Mouse (Mus musculus) midbrain, embryonic 10.5 days (tissue): ENCODE measurements at regions not wholly inside any gene's neighbourhood (a gene's known extent, or its start where the extent isn't known, plus 50 kb on each side); places are given as distances from the start of the nearest gene placed in this dataset.

Experiments used
- DNase-seq: peaks from one replicate; pipeline ENCODE4 v3.0.0-alpha.2; 2017; ENCODE audit warnings: low spot score
- H3K27ac ChIP-seq: fragments of 300-500 bp; sonication (generic); replicated peaks from 2 replicates; pipeline ENCODE4 v1.5.1; 2016; ENCODE audit warnings: mild to moderate bottlenecking
- H3K27me3 ChIP-seq: fragments of 300-500 bp; sonication (generic); 2 replicates; pipeline ENCODE4 v1.6.1; 2016; ENCODE audit warnings: low read depth, mild to moderate bottlenecking; ENCODE audit not compliant: poor library complexity, severe bottlenecking
- H3K36me3 ChIP-seq: fragments of 300-500 bp; sonication (generic); 2 replicates; pipeline ENCODE4 v1.6.1; 2016; ENCODE audit warnings: mild to moderate bottlenecking, moderate library complexity
- H3K4me1 ChIP-seq: fragments of 300-500 bp; sonication (generic); 2 replicates; pipeline ENCODE4 v1.6.1; 2016
- H3K4me3 ChIP-seq: fragments of 300-500 bp; sonication (generic); 2 replicates; pipeline ENCODE4 v1.5.1; 2016; ENCODE audit warnings: mild to moderate bottlenecking, moderate library complexity
- H3K9me3 ChIP-seq: fragments of 300-500 bp; sonication (generic); replicated peaks from 2 replicates; pipeline ENCODE4 v1.6.1; 2016; ENCODE audit warnings: mild to moderate bottlenecking
- WGBS: fragments of 180-500 bp; shearing (Covaris S2); methylation state at CpG from one replicate; pipeline ENCODE4 v1.1.7; 2016; 5-methylcytosine and 5-hydroxymethylcytosine counted together

GRCm38 (mm10) chr1:51616091-51616490 lies 137.9 kb upstream of the Nabp1 start:
- Histone ChIP-seq H3K36me3 (no peaks in the 10 kb centered on the region), H3K9me3 (no peaks in the 10 kb centered on the region), H3K4me1 (peaks cover 19% of the 10 kb centered on the region), H3K27me3 (peaks cover 44% of the 10 kb centered on the region), H3K4me3 (no peak overlapping the region), H3K27ac (no peak overlapping the region)
- no peak for DNase-seq
- 89% methylated on average over 1 of the region's 1 CpGs for WGBS

GRCm38 (mm10) chr1:51615523-51615922 lies 137.3 kb upstream of the Nabp1 start:
- DNase-seq, result peak; percentile 37
- H3K27me3 ChIP-seq, result peaks cover 40% of the 10 kb centered on the region
- H3K4me1 ChIP-seq, result peaks cover 16% of the 10 kb centered on the region
- 30% methylated on average over 6 of the region's 6 CpGs for WGBS
- no peak overlapping the region for H3K27ac ChIP-seq
- no peaks in the 10 kb centered on the region for H3K36me3 ChIP-seq
- H3K4me3 ChIP-seq, result no peak overlapping the region
- H3K9me3 ChIP-seq, result no peaks in the 10 kb centered on the region

GRCm38 (mm10) chr1:51614700-51615099 lies 136.5 kb upstream of the Nabp1 start:
- no peak for DNase-seq
- no peak overlapping the region for H3K4me3 ChIP-seq
- no peak overlapping the region for H3K27ac ChIP-seq
- peaks cover 16% of the 10 kb centered on the region for H3K4me1 ChIP-seq
- no peaks in the 10 kb centered on the region for H3K36me3 ChIP-seq
- no peaks in the 10 kb centered on the region for H3K9me3 ChIP-seq
- H3K27me3 ChIP-seq, result peaks cover 31% of the 10 kb centered on the region

GRCm38 (mm10) chr1:51609295-51609694 lies 131.1 kb upstream of the Nabp1 start:
- WGBS, result 87% methylated on average over 5 of the region's 5 CpGs
- no peak for DNase-seq
- peaks cover 7% of the 10 kb centered on the region for H3K4me1 ChIP-seq
- H3K4me3 ChIP-seq, result no peak overlapping the region
- no peaks in the 10 kb centered on the region for H3K36me3 ChIP-seq
- no peaks in the 10 kb centered on the region for H3K9me3 ChIP-seq
- H3K27me3 ChIP-seq, result no peaks in the 10 kb centered on the region
- no peak overlapping the region for H3K27ac ChIP-seq

- Histone ChIP-seq H3K4me1 (peaks cover 7% of the 10 kb centered on the region), H3K9me3 (no peaks in the 10 kb centered on the region), H3K27me3 (no peaks in the 10 kb centered on the region), H3K27ac (no peak overlapping the region), H3K4me3 (no peak overlapping the region), H3K36me3 (no peaks in the 10 kb centered on the region)
- no peak for DNase-seq
- 60% methylated on average over 8 of the region's 8 CpGs for WGBS
These were observed 129.2 kb upstream of the Nabp1 start for GRCm38 (mm10) chr1:51607437-51607855.

GRCm38 (mm10) chr1:51602071-51602470 lies 123.8 kb upstream of the Nabp1 start:
- no peaks in the 10 kb centered on the region for H3K27me3 ChIP-seq
- H3K9me3 ChIP-seq, result no peaks in the 10 kb centered on the region
- H3K4me3 ChIP-seq, result no peak overlapping the region
- WGBS, result 87% methylated on average over 6 of the region's 6 CpGs
- no peak overlapping the region for H3K27ac ChIP-seq
- no peak for DNase-seq
- H3K36me3 ChIP-seq, result no peaks in the 10 kb centered on the region
- H3K4me1 ChIP-seq, result no peaks in the 10 kb centered on the region

- no peaks in the 10 kb centered on the region for H3K27me3 ChIP-seq
- no peaks in the 10 kb centered on the region for H3K36me3 ChIP-seq
- no peaks in the 10 kb centered on the region for H3K9me3 ChIP-seq
- no peak overlapping the region for H3K27ac ChIP-seq
- H3K4me3 ChIP-seq, result no peak overlapping the region
- no peak for DNase-seq
- no peaks in the 10 kb centered on the region for H3K4me1 ChIP-seq
- 27% methylated on average over 7 of the region's 7 CpGs for WGBS
These were observed 122.2 kb upstream of the Nabp1 start for GRCm38 (mm10) chr1:51600425-51600824.

- no peaks in the 10 kb centered on the region for H3K9me3 ChIP-seq
- no peak overlapping the region for H3K27ac ChIP-seq
- DNase-seq, result peak; percentile 82
- H3K4me3 ChIP-seq, result no peak overlapping the region
- H3K4me1 ChIP-seq, result no peaks in the 10 kb centered on the region
- WGBS, result 54% methylated on average over 18 of the region's 18 CpGs
- H3K36me3 ChIP-seq, result no peaks in the 10 kb centered on the region
- no peaks in the 10 kb centered on the region for H3K27me3 ChIP-seq
These were observed 119.0 kb upstream of the Nabp1 start for GRCm38 (mm10) chr1:51596935-51597820.

GRCm38 (mm10) chr1:51594666-51595065 lies 116.4 kb upstream of the Nabp1 start:
- 87% methylated on average over 4 of the region's 4 CpGs for whole genome bisulfite sequencing
- Histone ChIP-seq H3K4me3 (no peak overlapping the region), H3K9me3 (no peaks in the 10 kb centered on the region), H3K27ac (no peak overlapping the region), H3K27me3 (no peaks in the 10 kb centered on the region), H3K4me1 (no peaks in the 10 kb centered on the region), H3K36me3 (no peaks in the 10 kb centered on the region)
- DNase-seq, result no peak

GRCm38 (mm10) chr1:51593621-51594441 lies 115.6 kb upstream of the Nabp1 start:
- no peak for DNase-seq
- H3K36me3 ChIP-seq, result no peaks in the 10 kb centered on the region
- WGBS, result 83% methylated on average over 10 of the region's 10 CpGs
- H3K4me1 ChIP-seq, result no peaks in the 10 kb centered on the region
- H3K4me3 ChIP-seq, result no peak overlapping the region
- no peaks in the 10 kb centered on the region for H3K9me3 ChIP-seq
- H3K27ac ChIP-seq, result no peak overlapping the region
- no peaks in the 10 kb centered on the region for H3K27me3 ChIP-seq

- WGBS, result 73% methylated on average over 4 of the region's 4 CpGs
- H3K4me1 ChIP-seq, result no peaks in the 10 kb centered on the region
- DNase-seq, result no peak
- H3K27me3 ChIP-seq, result no peaks in the 10 kb centered on the region
- H3K27ac ChIP-seq, result no peak overlapping the region
- no peaks in the 10 kb centered on the region for H3K9me3 ChIP-seq
- H3K36me3 ChIP-seq, result no peaks in the 10 kb centered on the region
- no peak overlapping the region for H3K4me3 ChIP-seq
These were observed 113.7 kb upstream of the Nabp1 start for GRCm38 (mm10) chr1:51591886-51592285.

GRCm38 (mm10) chr1:51590606-51591400 lies 112.6 kb upstream of the Nabp1 start:
- H3K4me1 ChIP-seq, result no peaks in the 10 kb centered on the region

More at GRCm38 (mm10) chr1:51590606-51591400, 112.6 kb upstream of the Nabp1 start:
- WGBS, result 78% methylated on average over 9 of the region's 9 CpGs
- H3K9me3 ChIP-seq, result no peaks in the 10 kb centered on the region
- H3K36me3 ChIP-seq, result no peaks in the 10 kb centered on the region
- H3K27ac ChIP-seq, result no peak overlapping the region
- no peak for DNase-seq
- H3K27me3 ChIP-seq, result no peaks in the 10 kb centered on the region
- H3K4me3 ChIP-seq, result no peak overlapping the region
